Mouse (Mus musculus) forebrain, embryonic 11.5 days (tissue): ENCODE data around the gene Ssu72. TPM values are rescaled to one million over a fixed set of nuclear protein-coding genes. Genes with fewer than 3 reads are reported as not detected.

ENCODE experiments used
- ATAC-seq: fragments of 200-750 bp; cut with Nextera tagmentation; replicated peaks from 2 replicates; pipeline ENCODE4 v1.8.0; 2017; ENCODE audit warnings: moderate TSS enrichment; ENCODE audit not compliant: low FRiP score
- DNase-seq: peaks from one replicate; pipeline ENCODE4 v3.0.0-alpha.2; 2017; ENCODE audit warnings: low spot score
- H3K27ac ChIP-seq: fragments of 300-500 bp; sonication (generic); 2 replicates; pipeline ENCODE4 v1.5.1; 2014; ENCODE audit warnings: low read depth, low read length
- H3K27me3 ChIP-seq: fragments of 300-500 bp; sonication (generic); 2 replicates; pipeline ENCODE4 v1.6.1; 2014; ENCODE audit warnings: mild to moderate bottlenecking, low read length, mixed read lengths; ENCODE audit not compliant: control insufficient read depth, insufficient read depth
- H3K36me3 ChIP-seq: fragments of 300-500 bp; sonication (generic); 2 replicates; pipeline ENCODE4 v1.6.1; 2014; ENCODE audit warnings: mild to moderate bottlenecking, low read length, moderate library complexity, mixed read lengths; ENCODE audit not compliant: control insufficient read depth, insufficient read depth
- H3K4me1 ChIP-seq: fragments of 300-500 bp; sonication (generic); replicated peaks from 2 replicates; pipeline ENCODE4 v1.6.1; 2014; ENCODE audit warnings: low read length, mixed read lengths; ENCODE audit not compliant: control insufficient read depth, insufficient read depth
- H3K4me2 ChIP-seq: fragments of 300-500 bp; sonication (generic); 2 replicates; pipeline ENCODE4 v1.6.1; 2014; ENCODE audit warnings: low read depth, mild to moderate bottlenecking, low read length, moderate library complexity, mixed read lengths; ENCODE audit not compliant: severe bottlenecking
- H3K4me3 ChIP-seq: fragments of 300-500 bp; sonication (generic); 2 replicates; pipeline ENCODE4 v1.5.1; 2014; ENCODE audit warnings: low read depth, low read length
- H3K9ac ChIP-seq: fragments of 300-500 bp; sonication (generic); 2 replicates; pipeline ENCODE4 v1.6.1; 2014; ENCODE audit warnings: low read length
- H3K9me3 ChIP-seq: fragments of 300-500 bp; sonication (generic); 2 replicates; pipeline ENCODE4 v1.6.1; 2016; ENCODE audit warnings: low read length, mixed read lengths; ENCODE audit not compliant: control insufficient read depth
- WGBS: fragments of 180-500 bp; shearing (Covaris S2); extraction: QIAGEN DNeasy Blood & Tissue Kit; methylation state at CpG from one replicate; pipeline ENCODE4 v1.1.7; 2014; 5-methylcytosine and 5-hydroxymethylcytosine counted together
- polyA plus RNA-seq: library from polyadenylated mRNA; unstranded; fragments of >200 nt; fragmentation: Nextera tagmentation; extraction: Ambion mirVana; gene quantifications from 2 replicates; pipeline ENCODE4 v1.2.1, GENCODE M21; 2014

Gene Ssu72
- polyA plus RNA-seq, 1 experiment from 2014 or later: 138 TPM

- Histone ChIP-seq H3K27ac (no peak overlapping the region), H3K36me3 (no peaks in the 10 kb centered on the region), H3K27me3 (no peaks in the 10 kb centered on the region), H3K9ac (no peak overlapping the region), H3K9me3 (no peaks in the 10 kb centered on the region), H3K4me3 (no peak overlapping the region), H3K4me1 (peaks cover 3% of the 10 kb centered on the region; the same call in 1 of the 2 replicates), H3K4me2 (no peak overlapping the region)
- ATAC-seq (no peak), DNase-seq (no peak)
- 86% methylated on average over 4 of the region's 4 CpGs for WGBS
These were observed 74.9 kb downstream of the Ssu72 start for GRCm38 (mm10) chr4:155779498-155779897.

GRCm38 (mm10) chr4:155780895-155781294, 76.3 kb downstream of the Ssu72 start:
- 44% methylated on average over 6 of the region's 6 CpGs for WGBS

More at GRCm38 (mm10) chr4:155780895-155781294, 76.3 kb downstream of the Ssu72 start:
- no peak overlapping the region for H3K4me3 ChIP-seq
- no peak for ATAC-seq
- no peak overlapping the region for H3K27ac ChIP-seq
- no peak for DNase-seq
- no peaks in the 10 kb centered on the region; the same call in 1 of the 2 replicates for H3K4me1 ChIP-seq
- H3K9ac ChIP-seq: no peak overlapping the region
- H3K4me2 ChIP-seq: no peak overlapping the region
- no peaks in the 10 kb centered on the region for H3K9me3 ChIP-seq
- H3K27me3 ChIP-seq: no peaks in the 10 kb centered on the region
- no peaks in the 10 kb centered on the region for H3K36me3 ChIP-seq

Other genes starting within 250 kb of the Ssu72 start
- gene Tmem52, start 235.7 kb upstream of the Ssu72 start, polyA plus RNA-seq: not detected in 2 replicates
- 745 and 764 TPM in 2 replicates for gene Gnb1, start 213.4 kb upstream of the Ssu72 start, polyA plus RNA-seq
- 110 and 116 TPM in 2 replicates for gene Nadk, start 142.4 kb upstream of the Ssu72 start, polyA plus RNA-seq
- 16.0 and 16.5 TPM in 2 replicates for gene Slc35e2, start 103.4 kb upstream of the Ssu72 start, polyA plus RNA-seq
- 83.8 and 84.0 TPM in 2 replicates for gene Cdk11b, start 79.9 kb upstream of the Ssu72 start, polyA plus RNA-seq
- not detected in 2 replicates for gene Gm10563, start 59.4 kb upstream of the Ssu72 start, polyA plus RNA-seq
- gene Mmp23, start 51.4 kb upstream of the Ssu72 start, polyA plus RNA-seq: 2.5 and 2.7 TPM in 2 replicates
- gene Mib2, start 35.6 kb upstream of the Ssu72 start, polyA plus RNA-seq: 21.2 and 22.3 TPM in 2 replicates
- 2.3 and 2.9 TPM in 2 replicates for gene Fndc10, start 10.5 kb upstream of the Ssu72 start, polyA plus RNA-seq
- gene Tmem240, start 30.0 kb downstream of the Ssu72 start, polyA plus RNA-seq: 0.76 and 1.2 TPM in 2 replicates
- gene Atad3a, start 56.3 kb downstream of the Ssu72 start, polyA plus RNA-seq: 104 and 115 TPM in 2 replicates
- 10.0 and 10.6 TPM in 2 replicates for gene Vwa1, start 69.9 kb downstream of the Ssu72 start, polyA plus RNA-seq
- gene Tmem88b, start 81.1 kb downstream of the Ssu72 start, polyA plus RNA-seq: 0.15 and 0.43 TPM in 2 replicates
- not detected in 2 replicates for gene Ankrd65, start 85.6 kb downstream of the Ssu72 start, polyA plus RNA-seq
- 203 and 223 TPM in 2 replicates for gene Mrpl20, start 98.1 kb downstream of the Ssu72 start, polyA plus RNA-seq
- 162 and 186 TPM in 2 replicates for gene Ccnl2, start 107.7 kb downstream of the Ssu72 start, polyA plus RNA-seq
- 132 and 141 TPM in 2 replicates for gene Aurkaip1, start 126.5 kb downstream of the Ssu72 start, polyA plus RNA-seq
- 28.8 and 29.3 TPM in 2 replicates for gene Mxra8, start 134.9 kb downstream of the Ssu72 start, polyA plus RNA-seq
- gene Dvl1, start 142.6 kb downstream of the Ssu72 start, polyA plus RNA-seq: 17.9 and 18.0 TPM in 2 replicates
- 0.45 and 0.60 TPM in 2 replicates for gene Tas1r3, start 158.6 kb downstream of the Ssu72 start, polyA plus RNA-seq
- gene Cptp, start 164.6 kb downstream of the Ssu72 start, polyA plus RNA-seq: 22.3 and 27.0 TPM in 2 replicates
- 108 and 117 TPM in 2 replicates for gene Ints11, start 164.7 kb downstream of the Ssu72 start, polyA plus RNA-seq
- 53.4 and 53.7 TPM in 2 replicates for gene Pusl1, start 187.0 kb downstream of the Ssu72 start, polyA plus RNA-seq
- 34.6 and 34.8 TPM in 2 replicates for gene Acap3, start 187.0 kb downstream of the Ssu72 start, polyA plus RNA-seq
- 159 and 165 TPM in 2 replicates for gene Ube2j2, start 239.0 kb downstream of the Ssu72 start, polyA plus RNA-seq